Mouse (Mus musculus) neural tube, postnatal 0 days (tissue): ENCODE measurements around the gene Sh3d19. TPM values are rescaled to one million over a fixed set of nuclear protein-coding genes. Genes with fewer than 3 reads are reported as not detected.

Experiments used
- polyA plus RNA-seq: library from polyadenylated mRNA; unstranded; fragments of >200 nt; fragmentation: Nextera tagmentation; extraction: Ambion mirVana; gene quantifications from 2 replicates; pipeline ENCODE4 v1.2.1, GENCODE M21; 2015

Gene Sh3d19
- 22.6 and 24.3 TPM in 2 replicates for polyA plus RNA-seq

GRCm38 (mm10) chr3:85970742-85971598, at the start of gene Sh3d19:
Gene Sh3d19, plus strand, starts transcription at chr3:85971109.

GRCm38 (mm10) chr3:86002423-86002822, 31.5 kb downstream of the Sh3d19 start, which contains the start of gene Prss48:
Gene Prss48, minus strand, starts transcription at chr3:86002491.

GRCm38 (mm10) chr3:86142263-86142933, 171.5 kb downstream of the Sh3d19 start, which contains the start of gene Rps3a1:
Gene Rps3a1, minus strand, starts transcription at chr3:86142702.

Other genes with a start within 250 kb of the Sh3d19 start
- 0.36 and 0.46 TPM in 2 replicates for gene Fam160a1, start 153.8 kb upstream of the Sh3d19 start, polyA plus RNA-seq
- 0.27 and 0.39 TPM in 2 replicates for gene Glt28d2, start 83.6 kb upstream of the Sh3d19 start, polyA plus RNA-seq
- 0.42 and 1.2 TPM in 2 replicates for gene Gm37240, start 83.6 kb upstream of the Sh3d19 start, polyA plus RNA-seq
- gene Prss48, start 31.4 kb downstream of the Sh3d19 start, polyA plus RNA-seq = not detected in 2 replicates
- 541 and 623 TPM in 2 replicates for gene Rps3a1, start 171.6 kb downstream of the Sh3d19 start, polyA plus RNA-seq